Mouse (Mus musculus) liver, embryonic 12.5 days (tissue): ENCODE results near the gene Nmt2. TPM values are rescaled to one million over a fixed set of nuclear protein-coding genes. Genes with fewer than 3 reads are reported as not detected.
A peak's percentile ranks its signal among the peaks of the same experiment; 100 is the strongest.

Experiments
- ATAC-seq: fragments of 200-750 bp; cut with Nextera tagmentation; 2 replicates; pipeline ENCODE4 v1.8.0; 2017; ENCODE audit warnings: moderate number of reproducible peaks, mild to moderate bottlenecking, moderate library complexity
- H3K27ac ChIP-seq: fragments of 300-500 bp; sonication (generic); 2 replicates; pipeline ENCODE4 v1.5.1; 2016; ENCODE audit warnings: mild to moderate bottlenecking
- H3K27me3 ChIP-seq: fragments of 300-500 bp; sonication (generic); replicated peaks from 2 replicates; pipeline ENCODE4 v1.6.1; 2016; ENCODE audit warnings: mild to moderate bottlenecking, moderate library complexity
- H3K36me3 ChIP-seq: fragments of 300-500 bp; sonication (generic); 2 replicates; pipeline ENCODE4 v1.6.1; 2016; ENCODE audit warnings: mild to moderate bottlenecking, moderate library complexity
- H3K4me1 ChIP-seq: fragments of 300-500 bp; sonication (generic); 2 replicates; pipeline ENCODE4 v1.6.1; 2016
- H3K4me2 ChIP-seq: fragments of 300-500 bp; sonication (generic); 2 replicates; pipeline ENCODE4 v1.6.1; 2016; ENCODE audit warnings: mild to moderate bottlenecking, moderate library complexity
- H3K4me3 ChIP-seq: fragments of 300-500 bp; sonication (generic); 2 replicates; pipeline ENCODE4 v1.5.1; 2016; ENCODE audit warnings: mild to moderate bottlenecking, moderate library complexity
- H3K9ac ChIP-seq: fragments of 300-500 bp; sonication (generic); 2 replicates; pipeline ENCODE4 v1.6.1; 2016; ENCODE audit warnings: mild to moderate bottlenecking, moderate library complexity
- H3K9me3 ChIP-seq: fragments of 300-500 bp; sonication (generic); replicated peaks from 2 replicates; pipeline ENCODE4 v1.6.1; 2016; ENCODE audit warnings: mild to moderate bottlenecking, moderate library complexity
- WGBS: fragments of 180-500 bp; shearing (Covaris S2); methylation state at CpG from one replicate; pipeline ENCODE4 v1.1.7; 2016; ENCODE audit not compliant: insufficient replicate concordance; 5-methylcytosine and 5-hydroxymethylcytosine counted together
- polyA plus RNA-seq: library from polyadenylated mRNA; unstranded; fragments of >200 nt; fragmentation: Nextera tagmentation; extraction: Ambion mirVana; gene quantifications from 2 replicates; pipeline ENCODE4 v1.2.1, GENCODE M21; 2016

Gene Nmt2
- polyA plus RNA-seq, 1 experiment from 2014 or later = 21.7 TPM

DNA sequence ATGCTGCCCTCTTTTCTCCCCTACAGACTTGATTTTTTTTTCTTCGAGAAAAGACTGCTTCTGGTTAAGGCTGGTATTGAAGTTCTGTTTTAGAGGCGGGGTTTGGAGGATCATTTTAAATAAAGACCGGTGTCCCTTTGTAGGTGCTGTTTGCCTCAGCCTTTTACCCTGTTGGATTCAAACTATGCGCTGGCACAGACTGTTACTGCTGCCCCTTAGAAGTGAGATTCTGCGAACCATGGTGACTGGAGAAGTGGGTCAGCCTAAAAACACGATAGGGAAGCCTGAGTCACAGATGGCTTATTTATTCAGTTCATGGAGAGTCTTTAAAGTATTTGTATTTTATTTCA, 1.1 kb downstream of the Nmt2 start:
- Histone ChIP-seq H3K4me1 (peaks cover 23% of the 10 kb centered on the region), H3K9me3 (no peaks in the 10 kb centered on the region), H3K27me3 (no peaks in the 10 kb centered on the region), H3K27ac (peak overlapping the region; percentile 76), H3K4me2 (peak overlapping the region; percentile 98), H3K4me3 (peak overlapping the region; percentile 76), H3K9ac (peak overlapping the region; percentile 77), H3K36me3 (no peaks in the 10 kb centered on the region)
- WGBS = 3% methylated on average over 6 of the region's 6 CpGs
- no peak for ATAC-seq

DNA sequence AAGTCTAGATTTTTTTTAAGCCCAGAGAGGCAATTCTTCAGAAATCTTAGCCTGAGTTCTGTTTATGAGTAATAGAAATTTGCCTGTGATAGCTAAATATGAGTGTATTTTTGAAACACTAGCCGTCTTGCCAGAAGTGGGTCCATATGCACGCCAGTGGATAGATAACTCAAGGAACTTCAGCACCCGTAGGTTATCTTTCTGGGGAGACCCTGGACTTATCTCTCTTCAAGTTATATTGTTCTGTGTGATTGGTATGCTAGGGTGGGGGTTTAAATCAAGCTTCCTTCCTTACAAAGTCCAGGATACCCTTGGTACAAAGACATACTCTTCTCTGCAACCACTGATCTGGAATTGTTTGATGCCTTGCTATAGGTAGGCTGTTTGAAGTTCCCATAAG, 1.7 kb downstream of the Nmt2 start:
- H3K9ac ChIP-seq = peak overlapping the region; percentile 77; the same call in 1 of the 2 replicates
- peak overlapping the region; percentile 76 for H3K4me3 ChIP-seq
- H3K36me3 ChIP-seq = no peaks in the 10 kb centered on the region
- H3K27me3 ChIP-seq = no peaks in the 10 kb centered on the region
- H3K4me2 ChIP-seq = peak overlapping the region; percentile 98
- peaks cover 23% of the 10 kb centered on the region for H3K4me1 ChIP-seq
- 12% methylated on average over 3 of the region's 3 CpGs for WGBS
- ATAC-seq = no peak
- no peak overlapping the region for H3K27ac ChIP-seq
- H3K9me3 ChIP-seq = no peaks in the 10 kb centered on the region

DNA sequence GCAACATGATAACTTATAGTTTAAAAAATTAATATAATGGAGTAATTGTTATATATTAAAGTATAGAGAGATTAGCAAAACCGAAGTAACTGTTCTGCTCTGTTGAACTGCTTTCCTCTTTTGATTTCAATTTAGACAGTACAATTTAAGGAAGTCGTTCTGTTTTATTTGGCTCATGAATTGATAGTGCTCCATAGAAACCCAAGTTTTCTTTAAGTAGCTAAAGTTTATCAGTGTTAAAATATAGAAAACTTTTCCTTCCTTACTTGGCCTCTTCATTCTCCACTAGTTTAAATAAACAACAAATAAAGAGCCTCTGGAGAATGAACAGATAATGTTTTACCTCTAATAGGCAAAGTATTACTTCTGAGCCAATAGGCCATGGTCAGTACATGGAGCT, 2.2 kb downstream of the Nmt2 start:
- H3K4me3 ChIP-seq = no peak overlapping the region
- H3K36me3 ChIP-seq = no peaks in the 10 kb centered on the region
- H3K9ac ChIP-seq = no peak overlapping the region
- H3K9me3 ChIP-seq = no peaks in the 10 kb centered on the region
- WGBS = 61% methylated on average over 2 of the region's 2 CpGs
- H3K4me1 ChIP-seq = peaks cover 23% of the 10 kb centered on the region
- no peak overlapping the region for H3K4me2 ChIP-seq
- H3K27me3 ChIP-seq = no peaks in the 10 kb centered on the region
- no peak for ATAC-seq
- H3K27ac ChIP-seq = no peak overlapping the region

DNA sequence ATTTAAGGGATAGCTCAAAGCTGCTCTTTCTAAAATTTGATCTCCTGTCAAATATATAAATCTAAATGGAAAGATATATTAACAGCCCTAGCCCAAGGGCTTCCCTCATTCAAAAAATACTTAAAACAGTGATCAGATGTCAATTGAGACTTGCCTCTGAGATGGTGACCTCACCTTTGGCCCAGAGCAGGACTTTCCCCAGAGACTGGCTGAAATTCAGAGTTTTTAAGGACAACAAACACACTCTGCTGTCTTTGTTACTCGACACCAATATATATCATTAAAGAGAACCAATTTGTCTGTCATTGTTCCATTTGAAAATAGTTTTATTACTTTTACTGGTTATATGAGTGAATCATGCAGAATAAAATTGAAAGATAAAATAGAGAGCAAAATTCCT, 5.6 kb downstream of the Nmt2 start:
- 68% methylated on average over 1 of the region's 1 CpGs for WGBS
- ATAC-seq = no peak
- H3K27me3 ChIP-seq = no peaks in the 10 kb centered on the region
- no peak overlapping the region for H3K4me3 ChIP-seq
- H3K4me1 ChIP-seq = peaks cover 20% of the 10 kb centered on the region
- H3K9me3 ChIP-seq = no peaks in the 10 kb centered on the region
- H3K4me2 ChIP-seq = no peak overlapping the region
- no peak overlapping the region for H3K9ac ChIP-seq
- H3K27ac ChIP-seq = no peak overlapping the region
- no peaks in the 10 kb centered on the region for H3K36me3 ChIP-seq

DNA sequence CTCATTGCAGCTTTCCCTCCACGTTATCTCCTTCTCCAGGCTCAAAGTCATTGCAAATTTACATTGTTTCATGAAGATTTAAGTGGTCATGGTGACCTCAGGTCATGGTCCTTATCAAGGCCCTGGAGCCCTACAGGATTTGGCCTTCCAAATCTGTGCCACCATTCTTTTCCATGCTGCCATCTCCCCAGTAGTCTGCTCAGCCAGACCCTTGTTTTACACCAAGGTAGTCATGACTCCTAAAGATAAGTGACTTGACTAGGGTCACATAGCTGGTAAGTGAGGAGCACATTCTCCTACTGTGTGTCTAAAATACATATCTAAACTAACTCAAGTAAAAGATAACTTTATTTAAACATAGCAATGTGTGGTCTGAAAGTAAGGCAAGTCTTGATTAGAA, 8.2 kb downstream of the Nmt2 start:
- Histone ChIP-seq H3K4me3 (no peak overlapping the region), H3K27ac (no peak overlapping the region), H3K4me2 (no peak overlapping the region), H3K27me3 (no peaks in the 10 kb centered on the region), H3K36me3 (no peaks in the 10 kb centered on the region), H3K9me3 (no peaks in the 10 kb centered on the region), H3K4me1 (peaks cover 10% of the 10 kb centered on the region; the same call in 1 of the 2 replicates), H3K9ac (no peak overlapping the region)
- ATAC-seq = no peak
- 86% methylated on average over 1 of the region's 1 CpGs for WGBS

DNA sequence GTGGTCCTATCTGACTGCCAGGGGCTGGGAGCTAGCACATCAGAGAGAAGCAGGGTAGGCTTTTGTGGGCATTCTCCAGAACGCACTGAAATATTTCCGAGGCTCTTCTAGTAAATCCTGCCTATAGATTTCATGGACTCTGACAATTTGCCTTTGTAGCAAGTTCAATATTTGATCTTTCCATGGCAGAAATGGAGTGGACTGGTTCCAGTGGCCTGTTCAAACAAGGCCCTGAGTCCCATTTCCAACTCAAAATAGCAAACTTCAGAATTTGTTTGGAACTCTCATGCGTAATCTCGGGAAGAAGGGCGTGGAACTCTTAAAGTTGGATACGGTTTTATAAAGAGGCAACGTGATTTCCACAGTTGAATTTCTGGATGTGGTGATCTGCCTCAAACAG, 11.8 kb downstream of the Nmt2 start:
- Histone ChIP-seq H3K4me1 (peaks cover 10% of the 10 kb centered on the region; the same call in 1 of the 2 replicates), H3K9ac (no peak overlapping the region), H3K4me2 (no peak overlapping the region), H3K4me3 (no peak overlapping the region), H3K27me3 (no peaks in the 10 kb centered on the region), H3K36me3 (no peaks in the 10 kb centered on the region), H3K9me3 (no peaks in the 10 kb centered on the region), H3K27ac (no peak overlapping the region)
- ATAC-seq = no peak
- 84% methylated on average over 7 of the region's 7 CpGs for WGBS

DNA sequence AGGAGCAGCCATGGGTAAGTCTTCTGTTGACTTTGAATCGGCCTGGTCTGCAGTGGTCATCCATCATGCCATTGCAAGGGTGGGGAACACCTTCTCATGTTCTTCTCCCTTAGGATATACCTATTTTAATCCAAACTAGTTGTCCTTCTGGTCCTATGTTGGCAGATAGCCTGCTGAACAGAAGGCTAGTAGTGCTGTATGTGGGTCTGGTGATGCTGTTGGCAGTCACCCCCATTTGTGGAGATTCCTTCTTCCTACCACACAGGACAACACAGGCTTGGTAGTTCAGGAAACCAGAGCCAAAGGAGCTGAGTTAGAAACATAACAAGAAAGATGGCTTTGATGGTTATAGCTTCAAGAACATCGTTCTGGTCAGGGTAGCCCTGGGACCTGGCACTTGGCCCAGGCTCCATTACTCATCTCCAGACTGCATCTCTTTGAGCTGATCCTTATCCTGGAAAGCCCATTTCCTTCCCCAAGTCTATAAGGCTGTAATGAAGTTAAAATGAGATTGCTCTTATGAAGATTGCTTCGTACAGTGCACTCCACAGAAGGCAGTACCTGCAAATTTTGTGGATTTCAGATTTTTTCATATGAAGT, 21.5 kb downstream of the Nmt2 start:
- ATAC-seq = no peak
- Histone ChIP-seq H3K4me3 (no peak overlapping the region), H3K4me2 (no peak overlapping the region), H3K9me3 (no peaks in the 10 kb centered on the region), H3K27me3 (no peaks in the 10 kb centered on the region), H3K36me3 (peaks cover 27% of the 10 kb centered on the region), H3K4me1 (no peaks in the 10 kb centered on the region), H3K9ac (no peak overlapping the region), H3K27ac (no peak overlapping the region)
- WGBS = 81% methylated on average over 3 of the region's 3 CpGs

DNA sequence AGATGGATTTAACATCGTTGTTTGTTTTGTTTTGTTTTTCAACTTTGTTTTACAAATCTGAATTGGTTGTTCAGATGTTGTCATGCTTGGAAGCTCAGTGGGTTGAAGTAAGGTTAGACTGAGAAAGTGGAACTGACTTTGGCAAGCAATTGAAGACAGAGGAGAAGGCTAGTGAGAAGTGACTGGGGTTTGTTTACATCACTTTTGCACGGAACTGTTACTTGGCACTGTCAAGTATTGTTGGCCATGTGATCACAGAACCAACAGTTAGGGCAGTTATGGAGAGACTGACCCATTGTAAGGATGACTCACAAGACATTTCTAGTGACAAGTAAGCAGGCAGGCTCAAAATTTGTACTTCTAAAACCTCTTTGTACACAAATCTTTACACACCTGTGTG, 39.1 kb downstream of the Nmt2 start:
- Histone ChIP-seq H3K9ac (no peak overlapping the region), H3K4me1 (peaks cover 5% of the 10 kb centered on the region; the same call in 1 of the 2 replicates), H3K4me3 (no peak overlapping the region), H3K27me3 (no peaks in the 10 kb centered on the region), H3K36me3 (peaks cover 82% of the 10 kb centered on the region), H3K27ac (no peak overlapping the region), H3K4me2 (no peak overlapping the region), H3K9me3 (no peaks in the 10 kb centered on the region)
- 74% methylated on average over 2 of the region's 2 CpGs for WGBS
- ATAC-seq = no peak

DNA sequence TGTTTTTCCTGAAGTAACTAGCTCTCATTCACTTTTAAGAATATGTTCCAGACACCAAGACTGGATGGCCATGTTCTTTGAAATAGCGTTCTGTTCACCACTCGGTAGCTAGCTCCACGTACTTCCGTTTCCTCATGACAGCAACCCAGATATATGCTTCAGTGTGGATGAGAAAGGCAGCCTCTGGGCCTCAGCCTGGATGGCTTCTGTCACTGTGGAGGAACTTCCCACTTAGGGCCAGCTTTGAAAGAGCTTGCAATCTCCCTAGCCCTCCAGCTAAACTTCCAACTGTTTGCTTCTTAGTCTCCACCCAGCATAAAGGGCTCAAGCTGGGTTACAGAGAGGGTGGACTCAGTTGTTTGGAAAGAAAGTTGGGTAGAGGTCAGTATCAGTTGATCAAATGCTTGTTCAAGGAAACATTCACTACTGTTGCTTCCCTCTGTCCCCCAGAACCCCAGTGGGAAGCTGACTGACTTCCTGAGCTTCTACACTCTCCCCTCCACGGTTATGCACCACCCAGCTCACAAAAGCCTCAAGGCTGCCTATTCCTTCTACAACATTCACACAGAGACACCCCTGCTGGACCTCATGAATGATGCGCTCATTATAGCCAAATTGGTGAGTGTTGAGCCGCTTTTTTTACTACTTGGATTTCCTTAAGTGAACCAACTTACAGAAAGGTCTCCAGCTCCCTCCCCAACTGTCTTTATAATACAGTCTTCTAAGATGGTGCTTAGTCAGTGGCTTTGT, 40.5 kb downstream of the Nmt2 start:
- Histone ChIP-seq H3K27me3 (no peaks in the 10 kb centered on the region), H3K27ac (no peak overlapping the region), H3K9me3 (no peaks in the 10 kb centered on the region), H3K4me2 (no peak overlapping the region), H3K4me3 (no peak overlapping the region), H3K36me3 (peaks cover 82% of the 10 kb centered on the region), H3K9ac (no peak overlapping the region), H3K4me1 (peaks cover 5% of the 10 kb centered on the region; the same call in 1 of the 2 replicates)
- WGBS = 76% methylated on average over 7 of the region's 7 CpGs
- no peak for ATAC-seq

DNA sequence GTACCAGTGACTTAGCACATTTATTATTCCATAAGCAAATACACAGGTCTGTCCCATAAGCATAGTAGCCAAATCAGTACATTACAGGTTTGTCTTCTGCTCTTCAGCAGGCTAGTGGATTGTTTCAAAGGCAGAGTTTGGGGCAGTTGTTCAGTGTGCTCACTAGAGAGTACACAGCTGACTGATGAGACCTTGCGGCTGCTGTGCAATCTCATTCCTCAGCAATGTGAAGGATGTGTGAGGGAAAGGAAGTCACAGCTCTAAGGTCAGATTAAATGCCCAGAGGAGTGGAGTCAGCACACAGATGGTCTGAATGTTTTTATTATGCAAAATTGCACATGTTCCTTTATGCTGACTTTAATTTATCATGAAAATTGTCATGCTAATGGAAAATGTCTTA, 42.5 kb downstream of the Nmt2 start:
- Histone ChIP-seq H3K27me3 (no peaks in the 10 kb centered on the region), H3K27ac (no peak overlapping the region), H3K36me3 (peaks cover 68% of the 10 kb centered on the region), H3K9ac (no peak overlapping the region), H3K4me1 (peaks cover 16% of the 10 kb centered on the region), H3K9me3 (no peaks in the 10 kb centered on the region), H3K4me3 (no peak overlapping the region), H3K4me2 (no peak overlapping the region)
- ATAC-seq = no peak
- WGBS = 79% methylated on average over 1 of the region's 1 CpGs

DNA sequence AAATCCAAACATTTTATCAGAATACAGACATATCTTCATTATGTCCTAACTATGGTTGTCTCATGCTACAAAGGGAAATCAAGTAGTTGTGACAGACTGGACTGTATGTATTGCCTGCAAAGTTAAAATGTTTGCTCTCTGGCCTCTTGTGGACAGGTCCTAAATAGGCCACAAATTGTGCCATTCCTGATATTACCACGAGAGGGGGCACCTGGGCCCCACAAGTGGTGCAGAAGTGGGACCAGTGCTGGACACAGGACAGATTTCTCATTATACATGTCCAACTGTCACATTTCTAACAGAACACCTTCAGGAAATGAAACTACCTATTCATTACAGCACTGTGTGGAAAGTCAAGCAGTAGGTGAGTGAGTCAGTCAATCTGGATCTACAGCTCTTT, 43.3 kb downstream of the Nmt2 start:
- no peak overlapping the region for H3K4me3 ChIP-seq
- WGBS = 16% methylated on average over 1 of the region's 1 CpGs
- no peaks in the 10 kb centered on the region for H3K27me3 ChIP-seq
- no peak overlapping the region for H3K27ac ChIP-seq
- H3K4me2 ChIP-seq = no peak overlapping the region
- H3K9me3 ChIP-seq = no peaks in the 10 kb centered on the region
- peaks cover 62% of the 10 kb centered on the region for H3K36me3 ChIP-seq
- H3K4me1 ChIP-seq = peaks cover 23% of the 10 kb centered on the region
- no peak overlapping the region for H3K9ac ChIP-seq
- ATAC-seq = peak; percentile 47; the same call in 1 of the 2 replicates

DNA sequence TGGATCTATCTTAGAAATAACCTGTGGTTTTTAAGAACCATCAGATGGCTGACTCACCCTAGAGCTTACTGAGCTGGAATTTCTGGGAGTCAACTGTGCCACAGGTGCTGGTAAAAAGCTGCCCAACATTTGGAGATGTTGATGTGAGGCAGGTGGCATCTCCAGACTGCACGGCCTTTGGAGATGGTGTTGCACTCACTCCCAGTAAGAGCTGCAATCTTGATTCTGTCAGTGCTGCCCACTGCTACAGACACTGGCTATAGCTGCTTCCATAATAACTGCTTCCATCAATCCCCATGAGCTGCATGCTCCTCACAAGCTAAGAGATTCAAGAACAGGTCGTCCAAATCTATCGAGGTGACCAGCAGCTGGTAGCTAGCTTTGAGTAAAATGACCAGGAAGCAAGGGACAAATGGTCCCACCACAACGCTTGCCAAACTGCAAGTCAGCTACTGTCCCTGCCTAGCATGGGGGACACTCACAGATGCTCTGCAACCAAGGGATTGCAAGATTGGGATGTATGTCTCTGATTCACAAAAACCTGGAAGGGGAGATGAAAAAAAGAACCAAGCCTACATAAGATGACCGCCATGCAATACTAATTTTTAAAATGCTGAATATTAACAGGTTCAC, 47.2 kb downstream of the Nmt2 start:
- Histone ChIP-seq H3K4me1 (peaks cover 27% of the 10 kb centered on the region), H3K36me3 (peaks cover 28% of the 10 kb centered on the region), H3K27ac (peak overlapping the region; percentile 81; the same call in 1 of the 2 replicates), H3K9ac (peak overlapping the region; percentile 84), H3K4me2 (peak overlapping the region; percentile 94), H3K27me3 (no peaks in the 10 kb centered on the region), H3K9me3 (no peaks in the 10 kb centered on the region), H3K4me3 (peak overlapping the region; percentile 73)
- WGBS = 41% methylated on average over 5 of the region's 5 CpGs
- no peak for ATAC-seq
